Mouse (Mus musculus): ENCODE data around the gene Kcnh3.

Gene Kcnh3

DNA sequence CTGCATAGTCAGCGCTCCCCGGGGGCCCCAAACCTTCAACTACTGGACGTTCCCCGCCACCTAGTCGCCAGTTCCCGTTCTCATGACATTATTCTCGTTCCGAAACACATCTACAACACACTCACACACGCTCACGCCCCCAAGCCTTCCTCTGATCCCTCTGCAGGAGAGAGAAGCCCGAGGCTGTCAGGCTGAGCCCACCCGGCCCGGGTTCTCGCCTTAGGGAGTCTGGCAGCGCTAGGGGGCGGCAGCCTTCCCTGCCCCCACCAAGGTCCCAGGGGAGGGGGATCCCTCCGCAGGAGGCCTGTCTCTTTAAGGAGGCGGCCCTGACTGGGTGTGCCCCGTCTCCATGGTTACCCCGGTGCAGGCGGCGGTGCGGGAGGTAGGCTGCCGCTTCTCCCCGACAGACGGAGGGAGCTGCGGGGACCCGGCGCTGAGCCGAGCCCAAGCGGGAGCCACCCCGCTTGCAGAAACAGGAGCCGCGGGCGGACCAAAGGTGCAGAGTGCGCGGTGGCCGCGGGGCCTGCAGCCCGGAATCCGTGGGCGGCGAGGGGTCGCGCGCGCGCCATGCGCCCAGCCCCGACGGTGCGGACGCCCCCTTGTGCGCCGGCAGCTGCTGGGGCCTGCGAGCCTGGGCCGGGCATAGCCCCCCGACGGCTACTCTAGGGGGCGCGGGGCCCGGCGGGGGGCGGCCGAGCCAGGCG is at the start of gene Kcnh3:
TSS of gene Kcnh3 (plus strand) at position 654 of the 704 bp plus-strand sequence.
- DNase-seq (ENCODE audit: low spot score), result peak; percentile 75

DNA sequence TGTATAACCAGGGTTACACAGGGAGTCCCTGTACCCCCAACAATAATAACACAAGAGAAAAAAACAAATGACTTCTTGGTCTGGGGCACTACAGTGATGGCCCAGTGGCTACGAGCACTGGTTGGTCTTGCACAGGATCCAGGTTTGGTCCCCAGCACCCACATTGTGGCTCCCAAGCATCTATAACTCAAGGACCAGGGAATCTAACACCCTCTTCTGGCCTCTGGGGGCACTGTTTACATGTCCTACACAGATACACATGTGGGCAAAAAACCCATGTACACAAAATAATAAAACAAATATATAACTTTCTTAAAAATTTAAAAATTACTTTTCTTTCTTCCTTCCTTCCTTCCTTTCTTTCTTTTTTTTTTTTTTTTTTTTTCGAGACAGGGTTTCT is 45.0 kb upstream of the Kcnh3 start:
- DNase-seq (ENCODE audit: low spot score), result no peak

DNA sequence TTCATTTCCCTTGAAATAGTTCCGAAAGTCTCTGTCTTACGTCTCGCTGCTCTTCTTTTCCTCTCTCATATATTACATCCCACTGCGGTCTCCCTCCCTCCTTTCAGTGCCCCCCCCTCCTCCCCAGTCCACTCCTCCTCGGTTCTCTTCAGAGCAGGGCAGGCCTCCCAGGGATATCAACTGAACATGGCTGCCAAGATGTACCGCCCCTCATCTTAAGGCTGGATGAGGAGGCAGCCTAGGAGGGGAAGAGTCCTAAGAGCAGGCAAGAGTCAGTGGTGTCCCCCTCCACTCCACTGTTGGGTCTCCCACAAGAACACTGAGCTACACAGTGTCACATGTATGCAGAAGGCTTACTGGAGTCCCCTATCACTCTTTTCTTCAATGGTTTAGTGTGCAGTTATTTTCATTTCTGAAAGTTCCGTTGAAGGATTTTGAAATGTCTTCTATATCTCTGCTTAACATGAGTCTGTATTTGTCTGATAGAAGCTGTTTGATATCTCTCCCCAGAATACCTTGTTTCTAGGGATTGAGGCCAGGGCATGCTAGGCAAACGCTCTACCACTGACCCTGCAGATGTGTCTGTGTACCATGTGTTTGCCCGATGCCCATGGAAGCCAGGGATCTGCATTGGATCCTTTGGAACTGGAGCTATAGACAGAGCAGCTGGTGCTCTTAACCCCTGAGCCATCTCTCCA is 40.3 kb upstream of the Kcnh3 start:
- no peak for DNase-seq (ENCODE audit: low spot score)

DNA sequence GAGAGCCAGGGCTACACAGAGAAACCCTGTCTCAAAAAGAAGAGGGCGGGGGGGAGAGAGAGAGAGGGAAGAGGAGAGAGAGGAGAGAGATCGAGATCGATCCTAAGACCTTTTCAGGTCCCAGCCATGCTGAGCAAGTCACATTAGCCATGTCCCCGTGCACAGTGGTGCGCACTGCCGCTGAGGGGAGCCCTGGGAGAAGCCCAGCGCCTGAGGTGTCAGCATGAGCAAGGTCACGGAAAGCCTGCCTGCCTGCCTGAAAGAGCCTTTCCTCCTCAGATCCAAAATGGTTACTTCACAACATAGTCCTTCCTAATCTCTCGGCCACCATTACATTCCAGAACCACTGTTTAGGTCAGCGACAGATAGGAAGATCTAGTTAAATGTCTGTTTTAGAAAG is 30.3 kb upstream of the Kcnh3 start:
- no peak for DNase-seq (ENCODE audit: low spot score)

DNA sequence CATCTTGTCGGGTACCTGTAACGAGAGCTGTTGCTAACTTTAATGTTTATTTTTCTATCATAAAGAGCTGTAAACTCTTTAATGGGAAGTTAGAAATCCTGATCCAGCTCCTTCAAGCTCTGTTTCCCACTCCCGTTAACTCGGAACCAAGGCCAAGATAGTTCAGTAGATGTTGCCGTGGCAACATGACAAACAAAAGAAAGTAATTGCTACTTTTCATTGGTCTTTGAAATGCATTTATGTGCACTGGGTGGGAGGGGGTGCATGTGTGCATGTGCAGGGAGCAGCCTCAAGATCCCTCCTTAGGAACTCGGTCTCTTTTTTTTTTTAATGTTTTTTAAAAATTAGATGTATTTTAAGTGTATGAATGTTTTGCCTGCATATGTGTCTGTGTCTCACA is 29.6 kb upstream of the Kcnh3 start:
- no peak for DNase-seq (ENCODE audit: low spot score)

DNA sequence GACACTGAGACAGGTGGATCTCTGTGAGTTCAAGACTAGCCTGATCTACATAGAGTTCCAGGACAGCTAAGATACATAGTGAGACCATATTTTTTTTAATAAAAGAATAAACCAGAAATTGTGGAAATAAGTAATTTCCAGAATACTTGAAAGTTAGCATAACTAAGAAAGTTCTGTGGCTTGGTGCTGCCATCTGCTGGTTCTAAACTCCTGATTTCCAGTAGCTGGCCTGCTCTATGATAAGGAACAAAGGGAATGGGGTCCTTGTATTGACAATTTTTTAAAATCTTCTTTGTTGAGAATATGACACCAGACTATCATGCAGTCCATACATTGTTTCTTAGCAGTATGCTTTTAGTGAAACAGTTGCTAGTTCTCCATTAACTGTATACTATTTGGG is 25.9 kb upstream of the Kcnh3 start:
- DNase-seq (ENCODE audit: low spot score), result peak; percentile 35

DNA sequence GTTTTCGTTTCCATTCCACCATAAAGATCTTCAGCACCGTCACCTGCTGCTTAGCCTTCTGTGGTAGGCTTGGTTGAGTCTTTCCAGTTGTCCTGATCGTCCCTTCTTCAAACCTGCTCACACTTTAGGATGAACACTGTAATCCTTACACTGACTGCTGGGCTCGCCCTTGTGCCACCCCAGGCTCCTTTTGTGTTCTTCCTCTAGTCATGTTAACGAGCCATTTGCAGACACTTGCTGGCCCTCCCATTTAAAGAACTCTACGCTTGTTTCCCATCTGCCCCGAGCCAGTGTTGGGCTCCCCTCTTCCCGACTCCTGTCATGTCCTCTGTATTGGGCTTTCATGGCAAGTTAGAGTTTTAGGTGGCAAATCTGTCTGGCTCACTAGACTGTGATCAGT is 18.7 kb upstream of the Kcnh3 start:
- DNase-seq (ENCODE audit: low spot score), result no peak

DNA sequence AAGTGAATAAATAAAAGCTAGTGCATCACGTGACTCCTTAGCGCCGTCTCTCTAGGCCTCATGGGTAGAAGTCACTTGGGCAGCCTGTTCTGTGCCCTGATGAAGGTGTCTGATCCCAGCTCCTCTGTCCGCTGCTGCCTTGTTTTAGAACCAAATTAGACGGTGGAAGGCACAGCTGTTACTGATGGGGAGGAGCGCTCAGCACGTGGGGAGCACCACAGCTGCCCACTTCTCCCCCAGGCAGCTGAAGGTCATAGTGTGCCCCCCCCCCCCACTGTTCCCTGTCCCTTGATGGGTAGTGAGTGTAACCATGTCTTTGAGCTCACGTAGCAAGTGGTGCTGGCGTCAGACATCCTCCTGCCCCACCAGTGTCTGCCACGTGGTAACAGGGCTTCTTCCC is 11.5 kb upstream of the Kcnh3 start:
- DNase-seq (ENCODE audit: low spot score), result no peak

DNA sequence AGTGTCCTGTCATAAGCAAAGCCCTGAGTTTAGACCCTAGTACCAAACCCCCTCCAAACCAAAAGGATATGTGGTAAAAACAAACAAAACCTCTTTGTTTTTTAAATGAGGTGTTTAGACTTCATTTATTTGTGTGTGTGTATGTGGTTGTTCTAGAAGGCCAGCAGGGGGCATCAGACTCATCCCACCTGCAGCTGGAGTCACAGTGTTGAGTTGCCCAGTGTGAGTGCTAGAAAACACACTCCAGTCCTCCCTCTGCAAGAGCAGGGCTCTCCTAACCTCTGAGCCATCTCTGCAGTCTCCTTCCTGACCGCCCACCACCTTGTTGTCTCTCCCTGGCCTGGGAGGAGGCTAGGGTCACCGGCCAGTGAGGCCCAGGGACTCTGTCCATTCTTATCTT is 9.7 kb upstream of the Kcnh3 start:
- no peak for DNase-seq (ENCODE audit: low spot score)

DNA sequence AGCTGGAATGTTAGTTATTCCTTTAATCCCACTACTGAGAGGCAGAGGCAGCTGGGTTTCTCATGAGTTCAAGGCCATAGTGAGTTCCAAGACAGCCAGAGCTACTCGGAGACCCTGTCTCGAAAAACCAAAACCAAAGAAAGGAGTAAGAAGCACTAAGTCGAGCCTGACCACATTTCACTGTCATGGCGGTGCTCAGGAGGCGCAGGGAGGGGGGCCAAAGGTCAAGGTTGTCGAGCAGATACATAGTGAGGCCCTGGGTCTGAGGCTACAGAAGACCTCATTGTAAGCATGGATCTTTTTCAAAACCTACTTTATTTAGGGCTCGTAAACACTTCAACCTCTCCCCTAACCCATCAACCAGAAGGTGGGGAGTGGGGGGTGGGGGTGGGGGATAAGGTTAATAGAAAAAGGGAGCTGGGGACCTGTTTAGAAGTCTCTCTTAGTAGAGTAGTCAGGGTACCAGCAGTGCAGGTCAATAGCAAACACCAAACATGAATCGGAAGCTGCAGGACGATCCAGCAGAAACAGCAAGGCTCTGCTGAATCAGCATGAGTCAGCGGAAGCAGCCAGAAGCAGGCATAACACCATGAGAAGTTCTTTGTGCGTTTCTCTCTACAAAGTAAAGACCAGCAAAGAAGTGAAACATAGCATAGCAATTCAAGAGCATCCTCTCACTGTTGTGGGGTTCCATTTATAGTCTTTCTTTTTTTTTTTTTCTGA is 8.8 kb upstream of the Kcnh3 start:
- DNase-seq (ENCODE audit: low spot score), result no peak

DNA sequence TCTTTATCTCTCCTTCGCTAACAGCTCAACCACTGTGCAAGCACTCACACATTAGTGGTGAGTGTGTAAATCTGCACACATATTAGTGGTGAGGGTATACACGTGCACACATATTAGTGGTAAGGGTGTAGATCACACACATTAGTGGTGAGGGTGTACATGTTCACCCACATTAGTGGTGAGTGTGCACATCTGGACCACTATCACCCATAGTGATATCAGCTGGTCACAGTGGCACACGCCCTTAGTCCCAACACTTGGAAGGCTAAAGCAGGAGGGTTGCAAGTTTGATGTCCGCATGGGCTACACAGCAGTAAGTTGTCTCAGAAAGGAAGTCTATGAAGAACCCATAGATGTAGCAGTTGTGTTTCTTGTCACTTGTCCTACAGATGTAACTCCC is 7.0 kb upstream of the Kcnh3 start:
- DNase-seq (ENCODE audit: low spot score), result no peak

DNA sequence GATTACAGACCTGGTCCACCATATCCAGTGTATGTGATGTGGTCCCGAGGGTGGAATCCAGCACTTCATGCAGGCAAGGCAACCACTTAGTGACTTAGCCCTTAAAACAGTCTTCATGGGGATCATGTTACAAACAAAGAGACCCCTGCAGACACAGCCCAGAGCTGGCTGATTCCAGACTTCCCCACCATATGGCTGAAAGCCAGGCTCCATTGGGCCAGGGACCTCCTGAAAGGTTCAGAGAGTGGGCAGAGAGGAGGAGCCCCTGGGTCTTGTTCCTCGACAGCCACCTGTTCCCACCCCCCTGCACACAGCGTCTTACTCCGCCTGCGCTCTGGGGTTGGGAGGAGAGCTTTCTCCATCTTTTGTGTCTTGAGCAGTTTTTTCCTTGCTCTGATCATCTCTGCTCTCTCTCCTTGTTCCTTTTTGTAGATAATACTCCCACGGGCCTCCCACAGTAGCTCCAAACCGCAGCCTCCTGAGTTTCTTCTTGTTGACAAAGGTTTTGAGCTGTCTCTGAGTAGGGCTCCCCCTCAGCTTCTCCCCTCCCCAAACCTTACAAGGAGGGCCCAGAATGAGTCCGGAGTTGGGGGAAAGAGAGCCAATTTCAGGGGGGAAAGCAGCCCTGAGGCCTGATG is 3.2 kb upstream of the Kcnh3 start:
- no peak for DNase-seq (ENCODE audit: low spot score)

DNA sequence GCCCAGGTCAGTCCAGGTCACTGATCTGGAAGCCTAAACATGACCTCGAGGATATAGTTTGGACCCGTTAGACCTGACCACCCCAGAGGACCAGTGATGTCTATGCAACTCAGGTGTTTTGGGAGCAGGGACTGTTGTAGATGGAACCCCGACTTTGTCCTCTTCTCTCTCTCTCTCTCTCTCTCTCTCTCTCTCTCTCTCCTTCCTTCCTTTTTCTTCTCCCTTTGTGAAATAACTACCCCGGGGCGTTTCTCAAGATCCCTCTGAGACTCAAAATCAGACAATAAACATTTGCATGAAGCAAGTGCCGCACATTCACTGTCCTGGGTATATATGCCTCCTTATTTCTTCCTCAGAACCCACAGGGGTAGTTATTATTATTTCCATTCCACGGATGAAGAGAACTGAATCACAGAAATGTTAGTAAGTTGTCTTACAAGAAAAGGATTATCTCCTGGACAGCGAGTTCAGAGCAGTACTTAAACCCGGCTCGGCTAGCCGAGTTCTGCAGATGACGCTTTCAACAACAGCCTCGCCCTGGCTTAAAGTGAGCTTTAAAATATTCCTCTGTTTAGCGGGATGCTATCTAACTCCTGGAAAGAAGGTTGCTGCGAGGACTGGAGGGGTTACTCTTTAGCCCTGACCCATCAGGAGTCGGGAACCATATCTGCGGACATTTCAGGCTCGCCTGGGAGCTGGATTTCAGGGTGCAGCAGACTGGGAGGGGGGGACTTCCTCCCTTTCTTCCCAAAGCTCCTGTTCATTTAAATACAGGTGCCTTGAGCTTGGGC is 1.7 kb upstream of the Kcnh3 start:
- no peak for DNase-seq (ENCODE audit: low spot score)

DNA sequence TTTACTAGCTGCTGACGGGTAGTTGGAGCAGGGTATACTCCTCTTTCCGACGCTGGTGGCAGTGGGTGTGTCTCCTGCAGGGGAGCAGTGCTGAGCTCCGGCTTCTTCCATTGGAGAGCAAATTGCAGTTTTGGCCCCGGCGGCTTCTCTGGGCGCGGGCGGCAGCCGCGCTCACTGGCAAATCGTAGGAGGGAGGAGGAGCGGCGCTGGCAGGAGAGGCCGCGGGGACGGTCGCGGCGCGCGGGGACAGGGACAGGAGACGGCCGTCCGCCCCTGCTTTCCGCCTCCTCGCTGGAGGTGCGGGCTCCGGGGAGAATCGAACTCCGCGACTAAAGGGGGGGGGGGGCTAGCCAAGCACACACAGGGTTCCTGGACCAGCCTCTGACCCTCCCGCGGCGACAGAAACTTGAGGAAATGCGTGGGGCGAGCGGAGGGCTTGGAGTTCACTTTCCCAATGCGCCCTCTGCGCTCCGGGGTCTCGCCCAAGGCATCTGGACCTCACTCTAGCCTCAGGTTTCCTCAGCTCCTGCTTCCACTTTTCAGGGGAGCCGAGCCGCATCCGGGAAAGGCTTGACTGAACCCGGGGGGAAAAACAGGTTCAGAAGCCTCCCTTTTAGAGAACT is 965 bp upstream of the Kcnh3 start:
- DNase-seq (ENCODE audit: low spot score), result peak; percentile 58

DNA sequence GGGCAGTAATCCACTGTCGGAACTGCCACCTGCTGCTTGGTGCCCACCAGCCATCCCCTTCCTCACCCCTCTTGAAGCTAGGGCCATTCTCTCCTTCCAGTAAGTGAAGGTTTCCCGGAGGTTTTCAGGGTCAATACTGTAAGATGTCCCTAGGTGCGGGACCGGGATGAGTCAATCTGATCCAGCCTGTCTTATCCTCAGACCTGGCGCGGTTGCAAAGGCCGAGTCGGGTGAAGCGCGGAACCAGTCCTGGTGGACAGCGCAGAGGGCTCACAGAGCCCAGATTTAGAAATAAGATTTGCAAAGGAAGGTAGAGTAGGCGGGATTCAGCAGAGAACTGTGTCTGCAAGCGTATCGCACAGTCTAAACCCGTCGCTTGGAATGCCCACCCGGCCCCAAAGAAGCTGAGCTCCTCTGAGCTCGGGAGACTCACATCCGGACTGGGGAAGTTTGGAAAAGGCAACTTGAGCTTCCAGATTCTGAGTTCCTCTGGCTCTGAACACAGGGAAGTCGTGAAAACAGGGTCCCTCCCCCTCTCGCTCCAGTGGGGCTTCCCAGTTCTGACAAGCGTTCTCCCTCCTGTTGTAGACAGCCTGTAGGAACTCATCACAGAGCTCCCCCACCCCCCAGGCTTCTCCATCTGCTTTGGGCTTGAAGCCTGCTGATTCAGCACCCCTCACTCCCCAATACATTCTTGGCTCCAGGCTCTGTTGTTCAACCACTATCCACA is 585 bp downstream of the Kcnh3 start:
- DNase-seq (ENCODE audit: low spot score), result peak; percentile 75

DNA sequence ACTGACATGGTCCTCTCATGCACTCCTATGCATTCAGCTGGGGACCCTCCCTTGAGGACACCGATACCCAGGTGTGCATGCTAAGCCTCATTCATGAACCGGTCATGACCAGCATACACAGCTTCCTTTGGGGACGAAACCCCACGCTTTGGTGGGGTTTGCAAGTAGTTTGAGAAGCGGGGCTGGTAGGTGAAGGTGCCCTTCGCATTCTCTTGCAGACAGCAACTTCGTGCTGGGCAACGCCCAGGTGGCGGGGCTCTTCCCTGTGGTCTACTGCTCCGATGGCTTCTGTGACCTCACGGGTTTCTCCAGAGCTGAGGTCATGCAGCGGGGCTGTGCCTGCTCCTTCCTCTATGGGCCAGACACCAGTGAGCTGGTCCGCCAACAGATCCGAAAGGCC is 1.4 kb downstream of the Kcnh3 start:
- DNase-seq (ENCODE audit: low spot score), result no peak

DNA sequence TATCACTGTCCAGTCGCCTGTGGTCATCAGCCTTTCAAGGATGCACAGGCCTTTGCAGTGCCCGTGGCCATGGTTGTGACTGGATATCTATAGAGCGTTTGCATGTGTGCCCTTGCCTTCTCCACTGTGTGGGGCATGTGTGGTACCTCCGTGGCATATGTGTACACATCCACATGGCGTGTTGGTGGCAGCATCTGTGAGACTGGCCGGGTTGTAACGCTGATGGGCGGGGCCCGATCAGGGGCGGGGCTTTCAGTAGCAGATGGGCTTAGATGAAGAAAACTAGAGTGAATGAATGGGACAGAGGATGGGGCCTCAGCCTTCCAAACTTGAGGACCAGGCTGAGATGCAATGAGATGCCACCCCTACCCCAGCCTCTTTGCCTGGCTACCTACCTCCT is 7.3 kb downstream of the Kcnh3 start:
- DNase-seq (ENCODE audit: low spot score), result no peak

DNA sequence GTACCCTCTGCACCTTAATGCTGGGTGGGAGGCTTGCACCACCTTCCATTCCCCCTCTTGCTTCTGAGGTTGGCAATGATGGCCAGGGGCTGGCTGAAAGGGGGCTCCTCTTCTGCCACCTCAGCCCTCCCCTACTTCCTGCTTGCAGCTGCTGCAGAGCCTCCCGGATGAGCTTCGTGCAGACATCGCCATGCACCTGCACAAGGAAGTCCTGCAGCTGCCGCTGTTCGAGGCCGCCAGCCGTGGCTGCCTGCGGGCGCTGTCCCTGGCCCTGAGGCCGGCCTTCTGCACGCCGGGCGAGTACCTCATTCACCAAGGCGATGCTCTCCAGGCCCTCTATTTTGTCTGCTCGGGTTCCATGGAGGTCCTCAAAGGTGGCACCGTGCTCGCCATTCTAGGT is 9.1 kb downstream of the Kcnh3 start:
- DNase-seq (ENCODE audit: low spot score), result no peak

DNA sequence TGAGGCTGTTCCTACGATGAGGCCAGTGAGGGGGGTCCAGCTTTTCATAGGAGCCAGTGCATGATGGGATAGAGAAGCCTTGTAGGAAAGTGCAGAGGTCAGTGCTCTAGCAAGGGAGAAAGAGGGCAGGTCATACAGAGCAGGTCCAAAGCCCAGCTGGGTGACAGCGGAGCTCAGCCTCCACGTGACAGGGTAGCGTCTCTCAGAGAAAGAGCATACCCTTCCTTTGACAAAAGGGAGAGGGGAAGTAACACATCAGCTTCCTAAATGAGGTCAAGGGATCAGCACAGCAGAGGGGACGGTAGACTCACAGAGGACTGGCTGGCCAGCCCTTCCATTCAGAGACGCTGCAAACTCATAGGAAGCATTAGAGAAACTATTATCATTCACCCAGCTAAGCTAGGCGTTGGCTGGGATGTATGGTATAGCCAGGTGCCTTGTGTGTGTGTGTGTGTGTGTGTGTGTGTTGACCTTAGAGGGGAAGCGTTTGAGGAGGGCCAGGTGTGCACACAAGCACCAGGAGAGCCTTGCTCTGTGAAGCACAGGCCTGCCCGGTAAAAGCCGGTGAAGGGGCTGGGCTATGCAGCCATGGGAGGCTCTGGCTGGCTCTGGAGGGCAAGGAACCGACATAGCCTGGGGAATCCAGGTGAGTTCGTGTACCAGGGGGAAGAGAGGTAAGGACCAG is 9.8 kb downstream of the Kcnh3 start:
- DNase-seq (ENCODE audit: low spot score), result no peak

DNA sequence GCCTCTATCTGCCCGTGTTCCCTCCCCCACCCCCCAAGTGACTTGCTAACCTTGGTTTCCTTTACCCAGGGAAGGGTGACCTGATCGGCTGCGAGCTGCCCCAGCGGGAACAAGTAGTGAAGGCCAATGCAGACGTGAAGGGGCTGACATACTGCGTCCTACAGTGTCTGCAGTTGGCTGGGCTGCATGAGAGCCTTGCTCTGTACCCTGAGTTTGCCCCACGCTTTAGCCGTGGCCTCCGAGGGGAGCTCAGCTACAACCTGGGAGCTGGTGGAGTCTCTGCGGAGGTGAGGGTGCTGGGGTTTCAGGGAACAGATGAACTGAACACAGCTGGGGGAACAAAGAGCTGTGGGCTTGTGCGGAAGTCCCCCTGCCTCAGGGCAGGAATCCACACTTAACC is 13.3 kb downstream of the Kcnh3 start:
- no peak for DNase-seq (ENCODE audit: low spot score)

Measured in layer of hippocampus, adult 11-12 months (tissue).